Mouse (Mus musculus) forebrain, embryonic 15.5 days (tissue): ENCODE results near the gene Riok1. TPM values are rescaled to one million over a fixed set of nuclear protein-coding genes. Genes with fewer than 3 reads are reported as not detected.

Experiments used
- ATAC-seq: fragments of 200-750 bp; cut with Nextera tagmentation; replicated peaks from 2 replicates; pipeline ENCODE4 v1.8.0; 2017; ENCODE audit warnings: mild to moderate bottlenecking, moderate TSS enrichment, moderate library complexity
- H3K27ac ChIP-seq: fragments of 300-500 bp; sonication (generic); replicated peaks from 2 replicates; pipeline ENCODE4 v1.5.1; 2015; ENCODE audit warnings: mild to moderate bottlenecking, inconsistent platforms
- H3K27me3 ChIP-seq: fragments of 300-500 bp; sonication (generic); 2 replicates; pipeline ENCODE4 v1.6.1; 2015; ENCODE audit warnings: inconsistent platforms
- H3K36me3 ChIP-seq: fragments of 300-500 bp; sonication (generic); 2 replicates; pipeline ENCODE4 v1.6.1; 2015; ENCODE audit warnings: mild to moderate bottlenecking, inconsistent platforms
- H3K4me1 ChIP-seq: fragments of 300-500 bp; sonication (generic); 2 replicates; pipeline ENCODE4 v1.6.1; 2015; ENCODE audit warnings: inconsistent platforms
- H3K4me2 ChIP-seq: fragments of 300-500 bp; sonication (generic); replicated peaks from 2 replicates; pipeline ENCODE4 v1.6.1; 2015; ENCODE audit warnings: mild to moderate bottlenecking, inconsistent platforms
- H3K4me3 ChIP-seq: fragments of 300-500 bp; sonication (generic); 2 replicates; pipeline ENCODE4 v1.5.1; 2015; ENCODE audit warnings: mild to moderate bottlenecking, inconsistent platforms
- H3K9ac ChIP-seq: fragments of 300-500 bp; sonication (generic); replicated peaks from 2 replicates; pipeline ENCODE4 v1.6.1; 2015; ENCODE audit warnings: mild to moderate bottlenecking, inconsistent platforms
- H3K9me3 ChIP-seq: fragments of 300-500 bp; sonication (generic); 2 replicates; pipeline ENCODE4 v1.6.1; 2016; ENCODE audit warnings: inconsistent platforms
- WGBS: fragments of 180-500 bp; shearing (Covaris S2); methylation state at CpG from one replicate; pipeline ENCODE4 v1.1.7; 2015; ENCODE audit warnings: mixed read lengths; 5-methylcytosine and 5-hydroxymethylcytosine counted together
- polyA plus RNA-seq: library from polyadenylated mRNA; unstranded; fragments of >200 nt; fragmentation: Nextera tagmentation; extraction: Ambion mirVana; gene quantifications from 2 replicates; pipeline ENCODE4 v1.2.1, GENCODE M21; 2015

Riok1 gene
- polyA plus RNA-seq, 1 experiment from 2014 or later = 53.6 TPM

DNA sequence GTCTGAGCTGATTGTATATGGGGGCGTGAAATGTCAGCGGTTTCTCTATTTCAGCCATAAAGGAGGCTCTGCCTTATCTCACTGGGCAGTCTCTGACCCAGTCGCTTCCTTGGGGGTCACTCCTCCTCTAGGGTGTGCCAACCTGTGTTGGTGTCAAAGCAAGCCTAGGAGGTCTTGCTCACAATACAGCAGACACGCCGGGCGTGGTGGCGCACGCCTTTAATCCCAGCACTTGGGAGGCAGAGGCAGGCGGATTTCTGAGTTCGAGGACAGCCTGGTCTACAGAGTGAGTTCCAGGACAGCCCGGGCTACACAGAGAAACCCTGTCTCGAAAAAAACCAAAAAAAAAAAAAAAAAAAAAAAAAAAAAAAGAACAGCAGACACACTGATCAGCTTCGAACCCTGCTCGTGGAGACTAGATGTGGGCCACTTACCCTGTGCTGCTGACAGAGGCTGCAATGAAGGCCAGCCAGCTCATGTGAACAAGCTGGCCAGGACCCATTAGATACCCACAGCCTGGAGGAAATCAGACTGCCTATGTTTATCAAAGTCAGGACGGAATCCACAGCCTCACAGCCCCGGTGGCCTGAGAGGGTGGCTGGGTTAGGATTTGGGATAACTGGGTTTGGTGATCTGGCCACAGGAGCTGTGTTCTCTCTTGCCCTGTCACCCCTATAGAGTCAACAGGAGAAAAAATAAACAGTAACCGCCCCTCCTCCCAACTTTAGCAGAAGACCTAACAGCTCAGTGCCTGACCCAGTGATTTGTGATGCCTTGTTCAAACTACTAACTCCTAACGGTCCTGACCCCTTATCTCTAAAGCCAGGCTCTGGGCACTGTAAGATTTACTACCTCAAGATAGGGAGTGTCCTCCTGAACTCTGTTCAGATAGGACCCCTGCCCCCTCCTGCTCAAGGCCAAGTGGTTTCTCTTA, 36.8 kb downstream of the Riok1 start:
- H3K4me1 ChIP-seq = no peaks in the 10 kb centered on the region
- WGBS = 89% methylated on average over 18 of the region's 18 CpGs
- H3K9me3 ChIP-seq = no peaks in the 10 kb centered on the region
- H3K4me3 ChIP-seq = no peak overlapping the region
- no peaks in the 10 kb centered on the region for H3K36me3 ChIP-seq
- ATAC-seq = no peak
- H3K27ac ChIP-seq = no peak overlapping the region
- no peaks in the 10 kb centered on the region for H3K27me3 ChIP-seq
- no peak overlapping the region for H3K4me2 ChIP-seq
- H3K9ac ChIP-seq = no peak overlapping the region

DNA sequence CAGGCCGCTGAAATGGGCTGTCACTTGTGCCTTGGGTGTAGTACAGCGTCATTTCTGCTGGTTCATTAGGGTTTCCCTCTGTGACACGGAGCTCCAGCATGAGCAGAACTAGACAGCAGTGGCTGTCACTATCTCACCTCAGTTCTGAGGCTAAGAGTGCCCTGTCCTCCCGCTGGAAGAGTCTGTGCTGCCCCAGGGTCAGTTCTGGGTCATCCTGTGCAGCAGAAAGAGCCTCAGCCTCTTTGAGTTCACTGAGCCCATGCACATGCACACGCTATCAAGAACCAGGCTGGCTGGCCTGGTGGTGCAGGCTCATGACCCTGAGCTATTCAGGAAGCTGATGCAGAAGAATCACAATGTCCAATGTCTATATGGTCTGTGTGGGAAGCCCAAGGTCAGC, 37.6 kb downstream of the Riok1 start:
- H3K27ac ChIP-seq = no peak overlapping the region
- no peaks in the 10 kb centered on the region for H3K36me3 ChIP-seq
- H3K27me3 ChIP-seq = no peaks in the 10 kb centered on the region
- H3K4me2 ChIP-seq = no peak overlapping the region
- no peaks in the 10 kb centered on the region for H3K9me3 ChIP-seq
- no peak overlapping the region for H3K4me3 ChIP-seq
- 69% methylated on average over 5 of the region's 5 CpGs for WGBS
- no peaks in the 10 kb centered on the region for H3K4me1 ChIP-seq
- no peak for ATAC-seq
- no peak overlapping the region for H3K9ac ChIP-seq

GRCm38 (mm10) chr13:38077113-38077512, 40.3 kb downstream of the Riok1 start:
- no peaks in the 10 kb centered on the region for H3K36me3 ChIP-seq
- H3K9ac ChIP-seq = no peak overlapping the region
- no peaks in the 10 kb centered on the region for H3K4me1 ChIP-seq
- H3K27ac ChIP-seq = no peak overlapping the region
- H3K27me3 ChIP-seq = no peaks in the 10 kb centered on the region
- WGBS = 27% methylated on average over 11 of the region's 11 CpGs
- H3K9me3 ChIP-seq = no peaks in the 10 kb centered on the region
- H3K4me3 ChIP-seq = no peak overlapping the region
- H3K4me2 ChIP-seq = no peak overlapping the region
- no peak for ATAC-seq

GRCm38 (mm10) chr13:38078836-38079235, 42.0 kb downstream of the Riok1 start:
- Histone ChIP-seq H3K27ac (no peak overlapping the region), H3K4me2 (no peak overlapping the region), H3K9ac (no peak overlapping the region), H3K4me1 (no peaks in the 10 kb centered on the region), H3K27me3 (no peaks in the 10 kb centered on the region), H3K9me3 (no peaks in the 10 kb centered on the region), H3K4me3 (no peak overlapping the region), H3K36me3 (no peaks in the 10 kb centered on the region)
- ATAC-seq = no peak
- 55% methylated on average over 6 of the region's 6 CpGs for WGBS

DNA sequence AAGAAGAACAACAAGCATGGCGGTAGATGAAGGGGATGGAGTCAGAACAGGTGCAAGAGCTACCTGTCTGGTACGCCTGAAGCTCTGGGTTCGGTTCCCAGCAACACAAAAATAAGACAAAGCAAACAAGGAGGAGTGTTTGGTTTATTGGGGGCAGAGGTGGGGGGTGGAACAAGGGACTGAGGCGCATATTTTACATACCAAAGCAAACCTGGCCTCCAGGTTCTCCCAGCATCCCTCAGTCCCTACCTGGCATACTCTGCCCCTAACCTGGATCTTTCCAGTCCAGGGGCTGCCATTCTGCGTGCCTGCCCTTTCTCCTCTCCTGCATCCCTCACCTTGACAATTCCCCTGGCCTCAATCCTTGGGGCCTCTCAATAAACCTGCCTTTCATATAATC, 42.6 kb downstream of the Riok1 start:
- no peak overlapping the region for H3K27ac ChIP-seq
- H3K4me1 ChIP-seq = no peaks in the 10 kb centered on the region
- ATAC-seq = no peak
- 84% methylated on average over 5 of the region's 5 CpGs for WGBS
- H3K9ac ChIP-seq = no peak overlapping the region
- no peaks in the 10 kb centered on the region for H3K9me3 ChIP-seq
- H3K36me3 ChIP-seq = no peaks in the 10 kb centered on the region
- no peak overlapping the region for H3K4me3 ChIP-seq
- H3K4me2 ChIP-seq = no peak overlapping the region
- H3K27me3 ChIP-seq = no peaks in the 10 kb centered on the region

GRCm38 (mm10) chr13:38080014-38080413, 43.2 kb downstream of the Riok1 start:
- 58% methylated on average over 9 of the region's 9 CpGs for WGBS
- no peaks in the 10 kb centered on the region for H3K4me1 ChIP-seq
- ATAC-seq = no peak

DNA sequence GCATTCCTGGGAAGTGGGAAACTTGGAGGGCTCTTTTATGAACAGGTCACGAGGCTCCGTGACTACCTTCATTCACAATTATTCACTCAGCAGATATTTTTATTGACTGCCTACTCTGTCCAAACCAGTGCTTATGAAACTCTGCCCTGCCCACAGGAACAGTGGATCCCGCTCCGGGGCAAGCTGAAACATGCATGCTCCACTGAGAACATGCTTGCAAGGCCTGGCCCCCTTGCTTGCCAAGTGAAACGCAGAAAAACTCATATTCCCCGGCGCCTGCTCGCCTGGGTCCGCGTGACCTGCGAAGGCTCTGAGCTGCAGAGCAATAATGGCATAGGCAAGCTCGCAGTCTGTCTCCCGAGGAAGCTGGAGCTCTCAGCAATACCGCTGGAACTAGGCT, 43.9 kb downstream of the Riok1 start:
- ATAC-seq = no peak
- no peaks in the 10 kb centered on the region for H3K27me3 ChIP-seq
- H3K4me1 ChIP-seq = no peaks in the 10 kb centered on the region
- H3K4me2 ChIP-seq = no peak overlapping the region
- WGBS = 84% methylated on average over 14 of the region's 14 CpGs
- H3K9ac ChIP-seq = no peak overlapping the region
- H3K4me3 ChIP-seq = no peak overlapping the region
- no peak overlapping the region for H3K27ac ChIP-seq
- H3K9me3 ChIP-seq = no peaks in the 10 kb centered on the region
- no peaks in the 10 kb centered on the region for H3K36me3 ChIP-seq

More at GRCm38 (mm10) chr13:38080014-38080413, 43.2 kb downstream of the Riok1 start:
- no peak overlapping the region for H3K9ac ChIP-seq
- H3K27ac ChIP-seq = no peak overlapping the region
- no peak overlapping the region for H3K4me2 ChIP-seq
- H3K36me3 ChIP-seq = no peaks in the 10 kb centered on the region
- no peaks in the 10 kb centered on the region for H3K9me3 ChIP-seq
- H3K27me3 ChIP-seq = no peaks in the 10 kb centered on the region
- no peak overlapping the region for H3K4me3 ChIP-seq

DNA sequence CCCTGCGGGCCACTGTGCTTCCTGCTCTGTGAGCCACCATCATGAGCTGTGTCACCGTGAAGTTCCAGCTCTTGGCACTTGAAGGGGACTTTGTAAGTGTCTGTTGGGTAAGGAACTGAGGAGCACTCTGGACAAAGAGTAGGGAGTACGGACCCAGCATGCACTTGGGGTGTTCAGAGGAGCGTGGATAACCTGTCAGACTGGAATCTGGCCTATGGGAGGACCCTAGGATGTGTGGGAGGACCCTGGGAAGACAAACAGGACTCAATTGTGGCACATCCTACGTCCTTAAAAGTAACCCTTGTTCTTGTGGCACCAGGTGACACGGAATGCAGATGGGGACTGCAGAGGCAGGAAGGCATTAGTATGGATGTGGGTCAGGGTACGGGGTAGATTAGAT, 44.4 kb downstream of the Riok1 start:
- Histone ChIP-seq H3K4me2 (no peak overlapping the region), H3K4me1 (no peaks in the 10 kb centered on the region), H3K4me3 (no peak overlapping the region), H3K9ac (no peak overlapping the region), H3K36me3 (no peaks in the 10 kb centered on the region), H3K27ac (no peak overlapping the region), H3K9me3 (no peaks in the 10 kb centered on the region), H3K27me3 (no peaks in the 10 kb centered on the region)
- WGBS = 83% methylated on average over 7 of the region's 7 CpGs
- ATAC-seq = no peak

GRCm38 (mm10) chr13:38086711-38087110, 49.9 kb downstream of the Riok1 start:
- Histone ChIP-seq H3K27ac (no peak overlapping the region), H3K4me2 (no peak overlapping the region), H3K4me3 (no peak overlapping the region), H3K9me3 (no peaks in the 10 kb centered on the region), H3K9ac (no peak overlapping the region), H3K4me1 (no peaks in the 10 kb centered on the region), H3K36me3 (no peaks in the 10 kb centered on the region), H3K27me3 (no peaks in the 10 kb centered on the region)
- WGBS = 83% methylated on average over 3 of the region's 3 CpGs
- ATAC-seq = no peak

- Histone ChIP-seq H3K27ac (no peak overlapping the region), H3K27me3 (no peaks in the 10 kb centered on the region), H3K4me1 (no peaks in the 10 kb centered on the region), H3K9me3 (no peaks in the 10 kb centered on the region), H3K36me3 (no peaks in the 10 kb centered on the region), H3K4me2 (no peak overlapping the region), H3K4me3 (no peak overlapping the region), H3K9ac (no peak overlapping the region)
- no peak for ATAC-seq
- WGBS = 83% methylated on average over 3 of the region's 3 CpGs
These were observed 51.2 kb downstream of the Riok1 start for GRCm38 (mm10) chr13:38088008-38088407.

DNA sequence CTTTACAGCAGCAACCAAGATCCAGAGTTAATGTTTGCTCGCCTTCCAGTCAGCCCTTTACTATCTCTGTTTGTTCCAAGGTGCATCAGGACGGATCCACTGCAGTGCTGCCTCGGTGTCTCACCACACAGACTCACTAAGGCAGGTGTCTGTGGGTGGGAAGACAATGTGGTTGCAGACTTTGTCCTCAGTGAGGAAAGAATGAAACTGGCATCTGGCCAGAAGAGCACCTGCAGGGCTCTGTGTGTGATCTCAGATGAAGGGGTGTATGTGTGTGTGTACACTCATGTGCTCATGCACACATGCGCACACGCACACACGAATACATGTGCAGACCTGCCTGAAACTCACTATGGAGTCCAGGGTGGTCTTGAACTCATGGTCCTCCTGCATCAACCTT, 52.7 kb downstream of the Riok1 start:
- no peak overlapping the region for H3K4me3 ChIP-seq
- no peaks in the 10 kb centered on the region for H3K4me1 ChIP-seq
- H3K36me3 ChIP-seq = no peaks in the 10 kb centered on the region
- H3K9me3 ChIP-seq = no peaks in the 10 kb centered on the region
- H3K9ac ChIP-seq = no peak overlapping the region
- H3K27ac ChIP-seq = no peak overlapping the region
- H3K27me3 ChIP-seq = no peaks in the 10 kb centered on the region
- H3K4me2 ChIP-seq = no peak overlapping the region
- ATAC-seq = no peak
- 90% methylated on average over 6 of the region's 6 CpGs for WGBS

- no peak overlapping the region for H3K4me2 ChIP-seq
- ATAC-seq = no peak
- H3K9ac ChIP-seq = no peak overlapping the region
- H3K36me3 ChIP-seq = no peaks in the 10 kb centered on the region
- no peaks in the 10 kb centered on the region for H3K9me3 ChIP-seq
- H3K4me1 ChIP-seq = no peaks in the 10 kb centered on the region
- WGBS = 63% methylated on average over 4 of the region's 4 CpGs
- no peak overlapping the region for H3K4me3 ChIP-seq
- H3K27me3 ChIP-seq = no peaks in the 10 kb centered on the region
- no peak overlapping the region for H3K27ac ChIP-seq
These were observed 53.1 kb downstream of the Riok1 start for GRCm38 (mm10) chr13:38089871-38090270.

DNA sequence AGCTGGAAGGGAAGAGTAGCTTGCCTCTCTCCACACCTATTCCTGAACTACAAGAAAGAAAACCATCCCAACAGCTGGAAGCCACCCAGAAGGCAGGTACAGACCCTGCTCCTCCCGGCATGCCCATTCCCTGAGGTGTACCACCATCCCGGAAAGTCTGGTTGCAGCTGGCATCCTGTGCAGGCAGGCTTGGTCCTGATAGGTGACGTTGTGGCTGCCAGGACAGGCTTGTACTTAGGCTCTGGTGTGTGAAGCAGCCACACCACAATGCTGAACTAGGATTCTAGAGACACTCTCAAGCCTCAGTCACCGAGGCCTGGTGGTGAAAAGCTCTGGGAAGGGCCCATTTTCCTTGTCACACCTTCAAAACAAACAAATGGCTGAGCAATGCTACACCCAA, 59.4 kb downstream of the Riok1 start:
- 79% methylated on average over 4 of the region's 4 CpGs for WGBS
- Histone ChIP-seq H3K36me3 (no peaks in the 10 kb centered on the region), H3K4me2 (no peak overlapping the region), H3K27ac (no peak overlapping the region), H3K4me3 (no peak overlapping the region), H3K9ac (no peak overlapping the region), H3K4me1 (no peaks in the 10 kb centered on the region), H3K9me3 (no peaks in the 10 kb centered on the region), H3K27me3 (no peaks in the 10 kb centered on the region)
- no peak for ATAC-seq
